Mouse (Mus musculus) liver, adult 2 months (tissue): ENCODE results near the gene Gfod1.

ENCODE experiments used
- CTCF ChIP-seq: fragments of 200-500 bp; IDR thresholded peaks from 2 replicates; pipeline ENCODE4 v1.5.1; 2011; ENCODE audit warnings: low read depth, low read length, control low read depth
- POLR2A ChIP-seq: fragments of 200-500 bp; IDR thresholded peaks from 2 replicates; pipeline ENCODE4 v1.6.1; 2011; ENCODE audit warnings: low read length, control low read depth; ENCODE audit not compliant: insufficient read depth; ENCODE audit errors: extremely low read depth

DNA sequence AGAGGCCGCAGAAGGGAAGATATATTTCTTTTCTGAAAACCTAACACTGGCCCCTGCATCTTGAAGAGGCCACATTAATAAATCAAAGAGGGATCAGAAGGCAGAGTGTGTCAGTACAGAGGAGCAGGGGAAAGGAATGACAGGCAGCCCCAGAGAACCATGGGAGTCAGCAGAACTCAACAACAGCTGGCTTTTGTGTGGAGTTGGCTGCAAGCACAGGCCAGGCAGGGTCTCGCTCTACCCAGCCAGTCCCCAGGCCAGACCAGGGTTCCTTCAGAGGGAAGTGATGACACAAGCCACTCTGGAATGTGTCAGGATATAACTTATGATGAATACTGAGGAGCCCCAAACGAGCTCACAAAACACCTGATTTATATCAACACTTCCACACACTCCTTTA lies 144.5 kb downstream of the Gfod1 start:
- TF ChIP-seq POLR2A (no peak), CTCF (no peak)
